ENCODE assay signal across 27 mouse cellular contexts in the genomic region with DNA sequence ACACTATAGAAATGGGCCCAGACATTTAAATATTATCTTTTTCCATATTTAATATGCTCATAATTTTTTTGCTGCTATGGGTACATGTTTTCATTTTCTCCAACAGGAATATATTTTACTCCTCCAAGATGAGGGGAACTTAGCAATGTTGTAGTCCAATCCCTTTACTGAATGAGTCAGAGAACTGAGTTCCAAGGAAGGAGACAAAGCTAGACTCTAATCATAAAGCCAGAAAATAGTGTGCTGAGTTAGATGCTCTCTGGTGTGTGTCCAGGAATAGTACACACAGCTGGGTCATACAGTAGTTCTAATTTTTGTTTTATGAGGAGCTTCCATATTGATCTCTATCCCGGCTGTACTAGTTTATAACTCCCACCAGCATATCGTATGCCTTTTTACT. TPM values are rescaled to one million over a fixed set of nuclear protein-coding genes. Genes with fewer than 3 reads are reported as not detected.
"Had no signal": no experiment of that assay in that cellular context is flagged by ENCODE, and none has a peak within 500 bp of the region (broad histone marks: within the 10 kb centered on the region; RNA-seq: fewer than 3 reads in every experiment).

No protein-coding gene starts in this region.

- DNase-seq: cerebellum, adult 8-10 months; cerebellum, adult 9-10 months; cerebellum, postnatal 10 days; cerebellum, postnatal 14 days; cerebellum, postnatal 25 days; cerebellum, postnatal 36 days; forebrain, postnatal 0 days; gastrocnemius, adult 2 months; gastrocnemius, postnatal 10 days; gastrocnemius, postnatal 14 days; gastrocnemius, postnatal 25 days; gastrocnemius, postnatal 36 days; heart, adult 11 months; heart, adult 2 months had no signal

- H3K27ac ChIP-seq: embryonic facial prominence, embryonic 10.5 days; embryonic facial prominence, embryonic 12.5 days; embryonic facial prominence, embryonic 13.5 days; embryonic facial prominence, embryonic 15.5 days; forebrain, embryonic 10.5 days; forebrain, embryonic 12.5 days; forebrain, embryonic 13.5 days; forebrain, embryonic 15.5 days; gastrocnemius, adult 2 months; heart, adult 2 months had no signal

- ATAC-seq: forebrain, embryonic 13.5 days; forebrain, embryonic 14.5 days; forebrain, embryonic 15.5 days; forebrain, embryonic 16.5 days; forebrain, postnatal 0 days had no signal

- H3K4me3 ChIP-seq: embryonic facial prominence, embryonic 10.5 days; embryonic facial prominence, embryonic 12.5 days; embryonic facial prominence, embryonic 13.5 days; embryonic facial prominence, embryonic 15.5 days; erythroblast, embryonic 14.5 days; forebrain, embryonic 10.5 days; forebrain, embryonic 12.5 days; forebrain, embryonic 13.5 days; forebrain, embryonic 15.5 days; gastrocnemius, adult 2 months; heart, adult 2 months had no signal

RNA-seq across cellular contexts. Expression of a gene that starts 55.4 kb away (rescaled TPM):
- total RNA-seq: common myeloid progenitor, adult 5-6 weeks; granulocyte monocyte progenitor cell, adult 5-6 weeks had no signal
